Mouse (Mus musculus) liver, embryonic 11.5 days (tissue): ENCODE data around the gene Fam131b. TPM values are rescaled to one million over a fixed set of nuclear protein-coding genes. Genes with fewer than 3 reads are reported as not detected.

ENCODE experiments used
- polyA plus RNA-seq: library from polyadenylated mRNA; unstranded; fragments of >200 nt; fragmentation: Nextera tagmentation; extraction: Ambion mirVana; gene quantifications from 2 replicates; pipeline ENCODE4 v1.2.1, GENCODE M21; 2014

Gene Fam131b
- polyA plus RNA-seq, 1 experiment from 2014 or later = 0.08 TPM

Other genes with a start within 250 kb of the Fam131b start
- not detected in 2 replicates for gene Tas2r139, start 183.7 kb downstream of the Fam131b start, polyA plus RNA-seq
- gene Tas2r144, start 109.3 kb downstream of the Fam131b start, polyA plus RNA-seq = not detected in 2 replicates
- gene Gstk1, start 78.7 kb downstream of the Fam131b start, polyA plus RNA-seq = 10.4 and 13.0 TPM in 2 replicates
- gene Tmem139, start 62.7 kb downstream of the Fam131b start, polyA plus RNA-seq = 0.38 TPM in 1 of 2 replicates, not detected in the other
- gene Casp2, start 59.7 kb downstream of the Fam131b start, polyA plus RNA-seq = 44.5 and 46.1 TPM in 2 replicates
- 0.23 and 0.29 TPM in 2 replicates for gene Clcn1, start 38.0 kb downstream of the Fam131b start, polyA plus RNA-seq
- gene Zyx, start 25.0 kb upstream of the Fam131b start, polyA plus RNA-seq = 113 TPM in 2 replicates
- gene Epha1, start 48.6 kb upstream of the Fam131b start, polyA plus RNA-seq = 1.1 and 1.4 TPM in 2 replicates
- gene Tas2r143, start 75.6 kb upstream of the Fam131b start, polyA plus RNA-seq = not detected in 2 replicates
- gene Tas2r135, start 80.8 kb upstream of the Fam131b start, polyA plus RNA-seq = not detected in 2 replicates
- not detected in 2 replicates for gene Tas2r126, start 109.9 kb upstream of the Fam131b start, polyA plus RNA-seq
- gene Olfr458, start 140.6 kb upstream of the Fam131b start, polyA plus RNA-seq = not detected in 2 replicates
- not detected in 2 replicates for gene Olfr457, start 151.7 kb upstream of the Fam131b start, polyA plus RNA-seq
- not detected in 2 replicates for gene Olfr456, start 162.6 kb upstream of the Fam131b start, polyA plus RNA-seq
- gene Olfr455, start 222.9 kb upstream of the Fam131b start, polyA plus RNA-seq = not detected in 2 replicates